Mouse (Mus musculus): Measurements from ENCODE around the gene Gm13285. TPM values are rescaled to one million over a fixed set of nuclear protein-coding genes. Genes with fewer than 3 reads are reported as not detected.

Gene Gm13285
- polyA plus RNA-seq, 1 experiment from 2014 or later, result 0.18 TPM

GRCm38 (mm10) chr4:88841438-88841911, 42.0 kb downstream of the Gm13285 start, which contains the start of gene Ifna4:
Gene Ifna4, plus strand, starts transcription at chr4:88841861.
- Histone ChIP-seq H3K9me3 (no peaks in the 10 kb centered on the region), H3K4me3 (replicated peaks) (no peak within 1 kb of the TSS), H3K9ac (replicated peaks) (no peak within 1 kb of the TSS), H3K4me2 (no peak within 1 kb of the TSS), H3K4me1 (replicated peaks) (no peaks in the 10 kb centered on the region), H3K36me3 (no peaks in the 10 kb centered on the region), H3K27me3 (no peaks in the 10 kb centered on the region), H3K27ac (no peak within 1 kb of the TSS)
- no peak for ATAC-seq (ENCODE audit: insufficient number of reproducible peaks, insufficient read depth, low FRiP score, low TSS enrichment, low read depth)
- 55% methylated on average over 2 of the region's 2 CpGs for WGBS

GRCm38 (mm10) chr4:88845334-88845733, 45.9 kb downstream of the Gm13285 start:
- no peaks in the 10 kb centered on the region for H3K9me3 ChIP-seq
- no peak overlapping the region for H3K9ac ChIP-seq (replicated peaks)
- no peak overlapping the region for H3K4me2 ChIP-seq
- H3K36me3 ChIP-seq, result no peaks in the 10 kb centered on the region
- no peaks in the 10 kb centered on the region for H3K4me1 ChIP-seq (replicated peaks)
- H3K4me3 ChIP-seq (replicated peaks), result no peak overlapping the region
- 59% methylated on average over 2 of the region's 2 CpGs for WGBS
- no peaks in the 10 kb centered on the region for H3K27me3 ChIP-seq
- no peak overlapping the region for H3K27ac ChIP-seq
- ATAC-seq (ENCODE audit: insufficient number of reproducible peaks, insufficient read depth, low FRiP score, low TSS enrichment, low read depth), result no peak

- WGBS, result 80% methylated on average over 1 of the region's 1 CpGs
- H3K9me3 ChIP-seq, result no peaks in the 10 kb centered on the region
- no peak within 1 kb of the TSS for H3K4me2 ChIP-seq
- no peak within 1 kb of the TSS for H3K9ac ChIP-seq (replicated peaks)
- H3K4me1 ChIP-seq (replicated peaks), result no peaks in the 10 kb centered on the region
- H3K36me3 ChIP-seq, result no peaks in the 10 kb centered on the region
- H3K27me3 ChIP-seq, result no peaks in the 10 kb centered on the region
- no peak within 1 kb of the TSS for H3K4me3 ChIP-seq (replicated peaks)
- ATAC-seq (ENCODE audit: insufficient number of reproducible peaks, insufficient read depth, low FRiP score, low TSS enrichment, low read depth), result no peak
- H3K27ac ChIP-seq, result no peak within 1 kb of the TSS
Observed at GRCm38 (mm10) chr4:88849698-88850097, 50.2 kb downstream of the Gm13285 start, which contains the start of gene Ifna1. Gene Ifna1, plus strand, starts transcription at chr4:88850087.

Other genes with a start within 250 kb of the Gm13285 start
- gene Ifna15, start 241.4 kb upstream of the Gm13285 start, polyA plus RNA-seq (2016; fragmentation: Nextera tagmentation; extraction: Ambion mirVana), result not detected in 2 replicates
- gene Ifna14, start 227.9 kb upstream of the Gm13285 start, polyA plus RNA-seq (2016; fragmentation: Nextera tagmentation; extraction: Ambion mirVana), result not detected in 2 replicates
- gene Ifna9, start 207.3 kb upstream of the Gm13285 start, polyA plus RNA-seq (2016; fragmentation: Nextera tagmentation; extraction: Ambion mirVana), result not detected in 2 replicates
- gene Ifna12, start 196.3 kb upstream of the Gm13285 start, polyA plus RNA-seq (2016; fragmentation: Nextera tagmentation; extraction: Ambion mirVana), result not detected in 2 replicates
- gene C87499, start 165.3 kb upstream of the Gm13285 start, polyA plus RNA-seq (2016; fragmentation: Nextera tagmentation; extraction: Ambion mirVana), result not detected in 2 replicates
- not detected in 2 replicates for gene Ifna13, start 155.2 kb upstream of the Gm13285 start, polyA plus RNA-seq (2016; fragmentation: Nextera tagmentation; extraction: Ambion mirVana)
- not detected in 2 replicates for gene Ifna16, start 122.7 kb upstream of the Gm13285 start, polyA plus RNA-seq (2016; fragmentation: Nextera tagmentation; extraction: Ambion mirVana)
- not detected in 2 replicates for gene Ifna2, start 115.8 kb upstream of the Gm13285 start, polyA plus RNA-seq (2016; fragmentation: Nextera tagmentation; extraction: Ambion mirVana)
- not detected in 2 replicates for gene Ifnab, start 108.3 kb upstream of the Gm13285 start, polyA plus RNA-seq (2016; fragmentation: Nextera tagmentation; extraction: Ambion mirVana)
- 1.4 and 2.8 TPM in 2 replicates for gene Gm26566, start 77.9 kb upstream of the Gm13285 start, polyA plus RNA-seq (2016; fragmentation: Nextera tagmentation; extraction: Ambion mirVana)
- gene Klhl9, start 77.2 kb upstream of the Gm13285 start, polyA plus RNA-seq (2016; fragmentation: Nextera tagmentation; extraction: Ambion mirVana), result 130 and 140 TPM in 2 replicates
- gene Gm13271, start 44.8 kb upstream of the Gm13285 start, polyA plus RNA-seq (2016; fragmentation: Nextera tagmentation; extraction: Ambion mirVana), result not detected in 2 replicates
- 0.41 and 0.81 TPM in 2 replicates for gene Gm13283, start 39.5 kb upstream of the Gm13285 start, polyA plus RNA-seq (2016; fragmentation: Nextera tagmentation; extraction: Ambion mirVana)
- gene Gm13290, start 25.8 kb upstream of the Gm13285 start, polyA plus RNA-seq (2016; fragmentation: Nextera tagmentation; extraction: Ambion mirVana), result 0.66 and 0.87 TPM in 2 replicates
- gene Gm13289, start 22.7 kb upstream of the Gm13285 start, polyA plus RNA-seq (2016; fragmentation: Nextera tagmentation; extraction: Ambion mirVana), result not detected in 2 replicates
- gene Gm13272, start 19.8 kb upstream of the Gm13285 start, polyA plus RNA-seq (2016; fragmentation: Nextera tagmentation; extraction: Ambion mirVana), result 0.40 TPM in 1 of 2 replicates, not detected in the other
- gene Ifnz, start 17.5 kb upstream of the Gm13285 start, polyA plus RNA-seq (2016; fragmentation: Nextera tagmentation; extraction: Ambion mirVana), result 0.30 and 0.32 TPM in 2 replicates
- not detected in 2 replicates for gene Gm13276, start 14.0 kb upstream of the Gm13285 start, polyA plus RNA-seq (2016; fragmentation: Nextera tagmentation; extraction: Ambion mirVana)
- gene Gm13277, start 11.0 kb upstream of the Gm13285 start, polyA plus RNA-seq (2016; fragmentation: Nextera tagmentation; extraction: Ambion mirVana), result not detected in 2 replicates
- not detected in 2 replicates for gene Gm13278, start 8.1 kb upstream of the Gm13285 start, polyA plus RNA-seq (2016; fragmentation: Nextera tagmentation; extraction: Ambion mirVana)
- not detected in 2 replicates for gene Gm13275, start 5.2 kb upstream of the Gm13285 start, polyA plus RNA-seq (2016; fragmentation: Nextera tagmentation; extraction: Ambion mirVana)
- not detected in 2 replicates for gene Gm13279, start 2.3 kb upstream of the Gm13285 start, polyA plus RNA-seq (2016; fragmentation: Nextera tagmentation; extraction: Ambion mirVana)
- not detected in 2 replicates for gene Gm13287, start 3.6 kb downstream of the Gm13285 start, polyA plus RNA-seq (2016; fragmentation: Nextera tagmentation; extraction: Ambion mirVana)
- gene Gm13288, start 5.9 kb downstream of the Gm13285 start, polyA plus RNA-seq (2016; fragmentation: Nextera tagmentation; extraction: Ambion mirVana), result 0.08 and 0.22 TPM in 2 replicates
- gene Ifna7, start 16.6 kb downstream of the Gm13285 start, polyA plus RNA-seq (2016; fragmentation: Nextera tagmentation; extraction: Ambion mirVana), result not detected in 2 replicates
- gene Ifna11, start 20.3 kb downstream of the Gm13285 start, polyA plus RNA-seq (2016; fragmentation: Nextera tagmentation; extraction: Ambion mirVana), result not detected in 2 replicates
- gene Ifna6, start 27.8 kb downstream of the Gm13285 start, polyA plus RNA-seq (2016; fragmentation: Nextera tagmentation; extraction: Ambion mirVana), result not detected in 2 replicates
- not detected in 2 replicates for gene Ifna5, start 35.9 kb downstream of the Gm13285 start, polyA plus RNA-seq (2016; fragmentation: Nextera tagmentation; extraction: Ambion mirVana)
- gene Ifna4, start 42.2 kb downstream of the Gm13285 start, polyA plus RNA-seq (2016; fragmentation: Nextera tagmentation; extraction: Ambion mirVana), result not detected in 2 replicates
- not detected in 2 replicates for gene Ifna1, start 50.4 kb downstream of the Gm13285 start, polyA plus RNA-seq (2016; fragmentation: Nextera tagmentation; extraction: Ambion mirVana)
- not detected in 2 replicates for gene Ifne, start 80.5 kb downstream of the Gm13285 start, polyA plus RNA-seq (2016; fragmentation: Nextera tagmentation; extraction: Ambion mirVana)

Measured in limb, embryonic 12.5 days (tissue).